Mouse (Mus musculus) brain, embryonic 14.5 days (tissue): ENCODE data around the gene Tuba1a. TPM values are rescaled to one million over a fixed set of nuclear protein-coding genes. Genes with fewer than 3 reads are reported as not detected.
"Not testable (repeated sequence)": the region's sequence is repeated elsewhere in the genome, so short reads cannot be mapped to it uniquely, and the experiment has no call there.

Experiments
- DNase-seq: peaks from one replicate; pipeline ENCODE4 v3.0.0-alpha.2; 2011; ENCODE audit warnings: low read depth
- CTCF ChIP-seq: fragments of 200-500 bp; IDR thresholded peaks from 2 replicates; pipeline ENCODE4 v1.5.1; 2012; ENCODE audit warnings: inconsistent platforms, mild to moderate bottlenecking, moderate library complexity, borderline replicate concordance; ENCODE audit not compliant: insufficient read depth, insufficient read length; ENCODE audit errors: extremely low read depth
- POLR2A ChIP-seq: fragments of 200-500 bp; IDR thresholded peaks from 2 replicates; pipeline ENCODE4 v1.6.1; 2012; ENCODE audit warnings: mild to moderate bottlenecking, inconsistent platforms, borderline replicate concordance; ENCODE audit not compliant: poor library complexity, insufficient read depth, insufficient read length, severe bottlenecking; ENCODE audit errors: extremely low read depth
- polyA plus RNA-seq: library from polyadenylated mRNA; depleted of rRNA; stranded (reverse); fragments of >200 nt; gene quantifications from 2 replicates; pipeline ENCODE4 v1.2.3, GENCODE M21; 2012; rRNA removed

Gene Tuba1a
- polyA plus RNA-seq, 1 experiment: 14,471 TPM

DNA sequence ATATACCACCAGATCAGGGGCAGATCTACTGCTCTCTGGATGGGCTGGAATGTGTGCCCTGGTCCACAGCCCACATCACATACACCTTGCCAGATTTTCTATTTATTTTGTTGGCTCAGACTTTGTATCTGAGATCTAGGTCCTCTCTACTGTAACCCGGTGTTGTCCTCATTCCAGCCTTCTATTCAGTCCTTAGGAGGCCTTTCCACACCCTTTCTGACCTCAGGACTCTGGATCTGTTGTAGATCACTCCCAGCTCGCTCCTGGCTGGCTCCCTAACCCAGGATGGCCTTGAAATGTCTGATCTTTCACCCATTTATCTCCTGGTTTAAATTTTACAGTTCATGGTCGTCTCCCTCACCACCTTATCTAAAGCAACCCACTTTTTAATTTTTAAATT, 28.8 kb downstream of the Tuba1a start:
- no peak for DNase-seq

GRCm38 (mm10) chr15:98923031-98923537, 30.4 kb downstream of the Tuba1a start:
- no peak for DNase-seq
- TF ChIP-seq POLR2A (no peak), CTCF (no peak)

More for the DNA sequence above, 28.8 kb downstream of the Tuba1a start:
- TF ChIP-seq CTCF (no peak), POLR2A (no peak)

GRCm38 (mm10) chr15:98922581-98922980, 30.9 kb downstream of the Tuba1a start:
- no peak for DNase-seq
- TF ChIP-seq POLR2A (no peak), CTCF (no peak)

DNA sequence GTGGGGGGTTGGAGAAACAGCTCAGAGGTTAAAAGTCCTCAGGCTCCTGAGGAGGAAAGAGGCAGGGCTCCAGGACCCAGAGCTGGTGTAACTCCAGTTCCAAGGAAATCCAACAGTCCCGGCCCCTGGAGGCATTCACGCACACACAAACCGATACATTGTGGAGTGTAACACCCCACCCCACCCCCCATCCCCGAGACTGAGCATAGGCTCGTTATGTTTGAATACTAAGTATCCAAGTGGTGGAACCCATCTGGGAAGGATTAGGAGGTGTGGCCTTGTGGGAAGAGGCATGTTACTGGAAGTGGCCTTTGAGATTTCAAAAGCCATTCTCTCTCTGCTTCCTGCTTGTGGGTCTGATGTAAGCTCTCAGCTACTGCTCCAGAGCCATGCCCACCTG, 32.0 kb downstream of the Tuba1a start:
- DNase-seq: no peak
- TF ChIP-seq POLR2A (no peak), CTCF (no peak)

DNA sequence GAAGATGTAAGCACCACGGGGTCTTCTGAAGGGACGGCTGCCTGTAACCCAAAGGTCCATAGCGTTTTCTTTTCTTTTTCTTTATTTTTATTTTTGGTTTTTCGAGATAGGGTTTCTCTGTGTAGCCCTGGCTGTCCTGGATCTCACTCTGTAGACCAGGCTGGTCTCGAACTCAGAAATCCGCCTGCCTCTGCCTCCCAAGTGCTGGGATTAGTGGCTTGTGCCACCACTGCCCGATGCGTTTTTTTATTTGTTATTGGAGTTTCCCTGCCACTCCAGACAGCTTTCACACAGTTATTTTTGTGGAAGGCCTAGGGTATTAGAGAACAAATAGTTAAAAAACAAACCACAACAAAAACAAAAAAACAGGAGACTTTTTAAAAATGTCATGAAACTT, 35.0 kb downstream of the Tuba1a start:
- not testable (repeated sequence) for DNase-seq

GRCm38 (mm10) chr15:98917538-98918498, 35.7 kb downstream of the Tuba1a start, which contains the start of gene Lmbr1l:
Lmbr1l (minus strand) TSS chr15:98918231.
- DNase-seq: peak; percentile 100
- no peak for TF ChIP-seq CTCF
- TF ChIP-seq POLR2A: peak; percentile 49; the same call in 1 of the 2 replicates

DNA sequence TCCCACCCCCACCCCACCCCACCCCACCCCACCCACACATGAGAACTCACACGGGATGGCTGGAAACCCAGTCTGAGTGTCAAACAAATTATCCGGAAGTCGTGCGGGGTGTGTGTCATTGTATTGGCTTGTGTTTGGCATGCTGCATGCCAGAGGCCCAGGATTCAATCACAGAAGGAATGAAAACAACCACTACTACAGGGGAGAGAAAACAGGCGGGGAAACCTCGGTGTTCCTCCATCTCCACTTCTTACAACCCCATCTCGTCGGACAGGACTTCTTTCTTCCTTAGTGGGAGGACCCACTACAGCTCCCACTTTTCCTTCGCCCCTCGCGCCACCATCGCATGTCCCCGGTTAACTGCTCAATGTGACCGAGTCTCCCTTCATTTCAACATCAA, 36.4 kb downstream of the Tuba1a start:
- peak; percentile 52 for DNase-seq
- TF ChIP-seq POLR2A: no peak
- no peak for TF ChIP-seq CTCF

GRCm38 (mm10) chr15:98916016-98916415, 37.5 kb downstream of the Tuba1a start:
- DNase-seq: no peak
- TF ChIP-seq POLR2A: no peak
- TF ChIP-seq CTCF: no peak

- TF ChIP-seq POLR2A (no peak), CTCF (no peak)
- no peak for DNase-seq
Observed at GRCm38 (mm10) chr15:98914903-98915302, 38.6 kb downstream of the Tuba1a start.

- peak; percentile 67 for DNase-seq
- TF ChIP-seq POLR2A: no peak
- TF ChIP-seq CTCF: peak; percentile 81
Observed at GRCm38 (mm10) chr15:98904692-98905091, 48.8 kb downstream of the Tuba1a start.

DNA sequence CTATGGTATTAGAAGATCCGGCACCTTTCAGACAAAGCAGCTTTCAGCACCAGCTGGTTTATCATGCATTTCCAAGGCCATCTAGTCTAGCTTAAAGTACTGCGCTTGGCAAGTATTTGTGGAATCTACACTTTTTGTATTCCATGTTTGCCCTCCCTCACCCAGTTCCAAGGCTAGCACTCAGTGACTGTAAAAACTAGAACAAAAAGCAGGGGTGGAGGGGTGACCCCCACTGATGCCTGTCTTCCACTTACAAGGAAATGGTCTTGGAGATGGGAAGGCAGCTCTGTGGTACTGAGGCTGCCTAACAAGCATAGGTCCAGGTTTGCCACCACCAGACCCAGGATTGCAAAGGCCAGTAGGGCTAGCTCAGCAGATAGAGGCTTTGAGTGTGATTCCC, 50.9 kb downstream of the Tuba1a start:
- no peak for TF ChIP-seq CTCF
- no peak for TF ChIP-seq POLR2A
- no peak for DNase-seq

DNA sequence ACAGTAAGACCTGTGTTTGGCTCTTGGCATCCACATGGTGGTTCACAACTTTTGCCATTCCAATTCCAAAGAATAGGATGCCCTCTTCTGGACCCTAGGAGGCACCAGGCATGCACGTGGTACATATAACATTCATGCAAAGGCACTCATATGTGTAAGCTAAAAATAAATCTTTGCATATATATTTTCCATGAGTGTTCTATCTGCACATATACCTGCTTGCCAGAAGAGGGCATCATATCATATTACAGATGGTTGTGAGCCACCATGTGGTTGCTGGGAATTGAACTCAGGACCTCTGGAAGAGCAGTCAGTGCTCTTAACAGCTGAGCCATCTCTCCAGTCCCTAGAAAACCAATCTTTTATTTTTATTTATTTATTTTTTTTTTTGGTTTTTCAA, 52.0 kb downstream of the Tuba1a start:
- TF ChIP-seq POLR2A (no peak), CTCF (no peak)
- no peak for DNase-seq

Other genes with a start within 250 kb of the Tuba1a start
- 1.7 and 3.2 TPM in 2 replicates for gene Ccdc65, start 245.5 kb downstream of the Tuba1a start, polyA plus RNA-seq
- 4.7 and 5.9 TPM in 2 replicates for gene Fkbp11, start 225.5 kb downstream of the Tuba1a start, polyA plus RNA-seq
- 119 and 156 TPM in 2 replicates for gene Arf3, start 190.5 kb downstream of the Tuba1a start, polyA plus RNA-seq
- 0.95 and 2.4 TPM in 2 replicates for gene Wnt10b, start 175.6 kb downstream of the Tuba1a start, polyA plus RNA-seq
- 1.2 and 2.9 TPM in 2 replicates for gene Wnt1, start 163.8 kb downstream of the Tuba1a start, polyA plus RNA-seq
- 1.8 and 2.2 TPM in 2 replicates for gene Ddn, start 144.2 kb downstream of the Tuba1a start, polyA plus RNA-seq
- gene Prkag1, start 122.2 kb downstream of the Tuba1a start, polyA plus RNA-seq: 71.8 and 85.7 TPM in 2 replicates
- 18.4 and 37.5 TPM in 2 replicates for gene Kmt2d, start 82.5 kb downstream of the Tuba1a start, polyA plus RNA-seq
- gene Rhebl1, start 59.2 kb downstream of the Tuba1a start, polyA plus RNA-seq: 24.6 and 40.8 TPM in 2 replicates
- 0.37 and 0.88 TPM in 2 replicates for gene Dhh, start 55.2 kb downstream of the Tuba1a start, polyA plus RNA-seq
- gene Lmbr1l, start 35.5 kb downstream of the Tuba1a start, polyA plus RNA-seq: 106 and 176 TPM in 2 replicates
- 2,160 and 2,864 TPM in 2 replicates for gene Tuba1b, start 19.1 kb downstream of the Tuba1a start, polyA plus RNA-seq
- gene Gm49450, start 152 bp downstream of the Tuba1a start, polyA plus RNA-seq: 136 and 183 TPM in 2 replicates
- 62.6 and 100 TPM in 2 replicates for gene Tuba1c, start 76.2 kb upstream of the Tuba1a start, polyA plus RNA-seq
- 14.0 and 47.0 TPM in 2 replicates for gene Prph, start 101.5 kb upstream of the Tuba1a start, polyA plus RNA-seq
- gene Troap, start 120.9 kb upstream of the Tuba1a start, polyA plus RNA-seq: 12.1 and 27.9 TPM in 2 replicates
- 7.0 and 15.6 TPM in 2 replicates for gene C1ql4, start 134.1 kb upstream of the Tuba1a start, polyA plus RNA-seq
- 0.82 and 0.92 TPM in 2 replicates for gene Dnajc22, start 139.5 kb upstream of the Tuba1a start, polyA plus RNA-seq
- 47.3 and 50.4 TPM in 2 replicates for gene Spats2, start 172.2 kb upstream of the Tuba1a start, polyA plus RNA-seq